Mouse (Mus musculus) heart, embryonic 15.5 days (tissue): ENCODE results near the gene Atp5c1. TPM values are rescaled to one million over a fixed set of nuclear protein-coding genes. Genes with fewer than 3 reads are reported as not detected.

Source experiments
- ATAC-seq: fragments of 200-750 bp; cut with Nextera tagmentation; replicated peaks from 2 replicates; pipeline ENCODE4 v1.8.0; 2017; ENCODE audit warnings: low read depth, moderate TSS enrichment; ENCODE audit not compliant: insufficient number of reproducible peaks, insufficient read depth, low FRiP score
- H3K27ac ChIP-seq: fragments of 300-500 bp; sonication (generic); 2 replicates; pipeline ENCODE4 v1.5.1; 2015; ENCODE audit warnings: mild to moderate bottlenecking, inconsistent platforms
- H3K27me3 ChIP-seq: fragments of 300-500 bp; sonication (generic); 2 replicates; pipeline ENCODE4 v1.6.1; 2015; ENCODE audit warnings: inconsistent platforms
- H3K36me3 ChIP-seq: fragments of 300-500 bp; sonication (generic); 2 replicates; pipeline ENCODE4 v1.6.1; 2015; ENCODE audit warnings: mild to moderate bottlenecking, inconsistent platforms
- H3K4me1 ChIP-seq: fragments of 300-500 bp; sonication (generic); replicated peaks from 2 replicates; pipeline ENCODE4 v1.6.1; 2015; ENCODE audit warnings: inconsistent platforms
- H3K4me2 ChIP-seq: fragments of 300-500 bp; sonication (generic); 2 replicates; pipeline ENCODE4 v1.6.1; 2015; ENCODE audit warnings: inconsistent platforms, mild to moderate bottlenecking, moderate library complexity
- H3K4me3 ChIP-seq: fragments of 300-500 bp; sonication (generic); 2 replicates; pipeline ENCODE4 v1.5.1; 2015; ENCODE audit warnings: mild to moderate bottlenecking, inconsistent platforms
- H3K9ac ChIP-seq: fragments of 300-500 bp; sonication (generic); 2 replicates; pipeline ENCODE4 v1.6.1; 2015; ENCODE audit warnings: mild to moderate bottlenecking, inconsistent platforms
- H3K9me3 ChIP-seq: fragments of 300-500 bp; sonication (generic); replicated peaks from 2 replicates; pipeline ENCODE4 v1.6.1; 2016; ENCODE audit warnings: inconsistent platforms
- WGBS: fragments of 180-500 bp; shearing (Covaris S2); methylation state at CpG from one replicate; pipeline ENCODE4 v1.1.7; 2015; ENCODE audit warnings: mixed read lengths; 5-methylcytosine and 5-hydroxymethylcytosine counted together
- polyA plus RNA-seq: library from polyadenylated mRNA; unstranded; fragments of >200 nt; fragmentation: Nextera tagmentation; extraction: Ambion mirVana; gene quantifications from 2 replicates; pipeline ENCODE4 v1.2.1, GENCODE M21; 2015

Gene Atp5c1
- polyA plus RNA-seq, 1 experiment from 2014 or later, result 1,398 TPM

GRCm38 (mm10) chr2:10094327-10095100 is 14.2 kb upstream of the Atp5c1 start:
- 86% methylated on average over 14 of the region's 14 CpGs for WGBS
- H3K36me3 ChIP-seq, result peaks cover 34% of the 10 kb centered on the region
- no peak overlapping the region for H3K9ac ChIP-seq
- H3K27me3 ChIP-seq, result no peaks in the 10 kb centered on the region
- no peaks in the 10 kb centered on the region for H3K4me1 ChIP-seq
- no peak overlapping the region for H3K27ac ChIP-seq
- no peaks in the 10 kb centered on the region for H3K9me3 ChIP-seq
- no peak overlapping the region for H3K4me2 ChIP-seq
- no peak overlapping the region for H3K4me3 ChIP-seq
- ATAC-seq, result no peak

- 81% methylated on average over 8 of the region's 8 CpGs for WGBS
- H3K4me3 ChIP-seq, result no peak overlapping the region
- H3K9ac ChIP-seq, result no peak overlapping the region
- peaks cover 4% of the 10 kb centered on the region; the same call in 1 of the 2 replicates for H3K4me1 ChIP-seq
- H3K27me3 ChIP-seq, result no peaks in the 10 kb centered on the region
- H3K36me3 ChIP-seq, result peaks cover 49% of the 10 kb centered on the region
- no peak overlapping the region for H3K4me2 ChIP-seq
- no peaks in the 10 kb centered on the region for H3K9me3 ChIP-seq
- no peak overlapping the region for H3K27ac ChIP-seq
- ATAC-seq, result no peak
Observed at GRCm38 (mm10) chr2:10087256-10087850, 7.0 kb upstream of the Atp5c1 start.

DNA sequence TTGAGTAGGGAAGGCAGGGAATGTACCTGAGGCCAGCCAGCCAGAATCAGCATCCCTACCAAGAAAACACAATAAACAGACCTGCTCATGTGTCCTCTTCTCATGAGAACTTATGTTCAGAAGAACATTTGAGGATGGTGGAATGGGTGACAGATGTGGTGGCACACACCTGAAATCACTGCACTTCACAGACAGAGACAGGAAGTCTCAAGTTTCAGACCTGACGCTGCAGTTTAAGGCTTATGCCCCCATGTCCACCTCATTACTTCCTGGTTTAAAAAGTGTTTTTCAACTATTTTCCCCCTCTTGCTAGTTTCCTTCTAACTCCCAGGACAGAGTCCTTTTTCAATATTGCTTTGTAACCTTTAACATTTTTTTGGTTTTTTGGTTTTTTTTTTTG is 2.4 kb upstream of the Atp5c1 start:
- Histone ChIP-seq H3K4me2 (no peak overlapping the region), H3K27me3 (no peaks in the 10 kb centered on the region), H3K4me1 (peaks cover 25% of the 10 kb centered on the region), H3K9ac (no peak overlapping the region), H3K36me3 (peaks cover 12% of the 10 kb centered on the region), H3K27ac (no peak overlapping the region), H3K4me3 (no peak overlapping the region), H3K9me3 (no peaks in the 10 kb centered on the region)
- 75% methylated on average over 1 of the region's 1 CpGs for WGBS
- no peak for ATAC-seq

DNA sequence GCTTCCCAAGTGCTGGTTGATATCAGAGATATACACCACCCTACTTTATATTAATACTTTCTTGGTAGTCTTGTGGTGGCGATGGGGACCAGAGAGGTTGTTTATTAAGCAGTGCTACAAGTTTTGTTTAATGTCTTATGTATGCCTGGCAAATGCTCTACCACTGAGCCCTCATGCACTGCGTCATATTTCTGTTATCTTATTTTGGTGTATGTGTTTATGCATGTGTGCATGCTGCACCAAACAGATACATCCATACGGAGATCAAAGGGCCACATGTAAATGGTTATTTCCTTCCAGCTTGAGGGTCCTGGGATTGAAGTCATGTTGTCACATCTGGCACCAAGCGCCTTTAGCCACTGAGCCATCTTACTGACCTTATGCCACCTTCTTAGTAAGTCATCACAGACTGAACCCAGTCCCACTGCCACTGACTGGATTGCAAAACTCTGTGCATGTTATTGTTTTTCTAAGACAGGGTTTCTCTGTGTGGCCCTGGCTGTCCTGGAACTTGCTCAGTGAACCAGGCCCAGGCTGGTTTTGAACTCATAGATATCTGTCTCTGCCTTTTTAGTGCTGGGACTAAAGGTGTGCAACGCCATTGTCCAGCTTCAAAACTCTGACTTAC is 1.3 kb upstream of the Atp5c1 start:
- H3K4me3 ChIP-seq, result peak overlapping the region; percentile 99
- H3K36me3 ChIP-seq, result peaks cover 2% of the 10 kb centered on the region; the same call in 1 of the 2 replicates
- no peak overlapping the region for H3K27ac ChIP-seq
- ATAC-seq, result no peak
- H3K4me2 ChIP-seq, result peak overlapping the region; percentile 72
- H3K4me1 ChIP-seq, result peaks cover 31% of the 10 kb centered on the region
- no peaks in the 10 kb centered on the region for H3K9me3 ChIP-seq
- no peak overlapping the region for H3K9ac ChIP-seq
- WGBS, result 87% methylated on average over 5 of the region's 5 CpGs
- H3K27me3 ChIP-seq, result no peaks in the 10 kb centered on the region

DNA sequence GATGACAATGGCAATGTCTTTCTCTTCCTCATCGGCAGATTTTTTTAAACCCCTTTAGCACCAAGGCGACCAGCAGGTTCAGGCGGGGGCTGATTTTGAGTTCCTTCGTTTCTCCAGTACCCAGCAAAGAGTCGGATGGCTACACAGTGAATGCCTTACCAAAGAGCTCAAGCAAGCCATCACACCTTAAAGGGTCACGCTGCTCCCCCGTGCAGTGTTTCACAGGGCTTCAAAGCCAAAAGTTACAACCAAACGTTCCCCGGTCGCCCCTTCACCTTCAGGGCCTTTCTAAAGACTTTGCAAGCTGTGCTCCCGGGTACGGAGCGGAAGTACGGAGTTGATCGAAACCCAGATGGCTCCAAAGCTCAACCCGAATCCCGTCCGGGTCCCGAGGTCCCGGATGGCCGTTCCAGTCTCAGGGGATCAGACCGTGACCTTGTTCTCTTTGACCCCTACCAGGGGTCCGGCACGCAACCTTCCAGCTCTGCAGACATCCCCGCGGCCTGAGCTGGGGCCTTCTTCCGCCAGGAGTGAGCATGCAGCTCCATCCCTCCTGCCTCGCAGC is 483 bp downstream of the Atp5c1 start:
- peak overlapping the region; percentile 65 for H3K4me2 ChIP-seq
- H3K9ac ChIP-seq, result peak overlapping the region; percentile 100
- 0% methylated on average over 28 of the region's 28 CpGs for WGBS
- H3K27me3 ChIP-seq, result no peaks in the 10 kb centered on the region
- peak overlapping the region; percentile 97 for H3K27ac ChIP-seq
- peak overlapping the region; percentile 99 for H3K4me3 ChIP-seq
- peak; percentile 54 for ATAC-seq
- peaks cover 39% of the 10 kb centered on the region for H3K4me1 ChIP-seq
- no peaks in the 10 kb centered on the region for H3K9me3 ChIP-seq
- H3K36me3 ChIP-seq, result no peaks in the 10 kb centered on the region

- 75% methylated on average over 8 of the region's 8 CpGs for WGBS
- peak overlapping the region; percentile 24 for H3K4me3 ChIP-seq
Observed at GRCm38 (mm10) chr2:10076675-10077074, 3.6 kb downstream of the Atp5c1 start.

GRCm38 (mm10) chr2:10074470-10074869 is 5.8 kb downstream of the Atp5c1 start:
- H3K4me2 ChIP-seq, result 0 out of 2 replicates have a peak overlapping the region, but pooled peaks have one; percentile 7
- no peaks in the 10 kb centered on the region for H3K9me3 ChIP-seq
- H3K4me1 ChIP-seq, result peaks cover 53% of the 10 kb centered on the region
- 65% methylated on average over 7 of the region's 7 CpGs for WGBS
- H3K36me3 ChIP-seq, result peaks cover 3% of the 10 kb centered on the region; the same call in 1 of the 2 replicates
- H3K27ac ChIP-seq, result no peak overlapping the region
- H3K9ac ChIP-seq, result no peak overlapping the region
- H3K27me3 ChIP-seq, result no peaks in the 10 kb centered on the region
- no peak overlapping the region for H3K4me3 ChIP-seq
- ATAC-seq, result no peak

More at GRCm38 (mm10) chr2:10076675-10077074, 3.6 kb downstream of the Atp5c1 start:
- Histone ChIP-seq H3K4me1 (peaks cover 56% of the 10 kb centered on the region), H3K27me3 (no peaks in the 10 kb centered on the region), H3K27ac (no peak overlapping the region), H3K36me3 (0 out of 2 replicates have a peak, but pooled peaks cover 1% of the 10 kb centered on the region), H3K9me3 (no peaks in the 10 kb centered on the region), H3K4me2 (peak overlapping the region; percentile 65), H3K9ac (no peak overlapping the region)
- no peak for ATAC-seq

- no peak overlapping the region for H3K4me2 ChIP-seq
- 72% methylated on average over 7 of the region's 7 CpGs for WGBS
- H3K9ac ChIP-seq, result no peak overlapping the region
- H3K27me3 ChIP-seq, result no peaks in the 10 kb centered on the region
- H3K4me3 ChIP-seq, result no peak overlapping the region
- no peaks in the 10 kb centered on the region for H3K9me3 ChIP-seq
- H3K27ac ChIP-seq, result no peak overlapping the region
- peaks cover 36% of the 10 kb centered on the region for H3K4me1 ChIP-seq
- ATAC-seq, result no peak
- peaks cover 26% of the 10 kb centered on the region for H3K36me3 ChIP-seq
Observed at GRCm38 (mm10) chr2:10071751-10072150, 8.6 kb downstream of the Atp5c1 start.

- Histone ChIP-seq H3K27ac (no peak overlapping the region), H3K4me2 (no peak overlapping the region), H3K27me3 (no peaks in the 10 kb centered on the region), H3K4me1 (peaks cover 6% of the 10 kb centered on the region; the same call in 1 of the 2 replicates), H3K9ac (no peak overlapping the region), H3K4me3 (no peak overlapping the region), H3K36me3 (peaks cover 86% of the 10 kb centered on the region), H3K9me3 (no peaks in the 10 kb centered on the region)
- 76% methylated on average over 5 of the region's 5 CpGs for WGBS
- ATAC-seq, result no peak
Observed at GRCm38 (mm10) chr2:10058836-10059235, 21.5 kb downstream of the Atp5c1 start.

DNA sequence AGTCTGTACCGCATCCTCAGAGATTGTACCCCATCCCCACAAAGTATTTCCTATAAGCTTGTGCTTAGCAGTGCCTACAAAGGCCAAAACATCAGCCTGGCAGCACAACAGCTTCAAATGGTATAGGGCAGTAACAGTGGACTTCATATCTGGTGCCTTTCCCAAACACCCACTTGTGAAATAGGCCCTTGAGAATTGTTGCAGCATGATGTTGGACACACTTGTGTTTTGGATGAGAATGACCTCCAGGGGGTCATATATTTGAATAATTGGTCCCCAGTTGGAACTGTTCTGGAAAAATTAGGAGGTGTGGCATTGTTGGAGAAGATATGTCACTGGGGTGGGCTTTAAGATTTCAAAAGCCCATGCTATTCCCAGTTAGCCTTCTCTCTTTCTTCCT is 28.3 kb downstream of the Atp5c1 start:
- H3K4me2 ChIP-seq, result no peak overlapping the region
- no peak overlapping the region for H3K27ac ChIP-seq
- H3K4me1 ChIP-seq, result peaks cover 12% of the 10 kb centered on the region
- no peaks in the 10 kb centered on the region for H3K27me3 ChIP-seq
- H3K9me3 ChIP-seq, result no peaks in the 10 kb centered on the region
- H3K36me3 ChIP-seq, result peaks cover 28% of the 10 kb centered on the region
- ATAC-seq, result no peak
- WGBS, result 86% methylated on average over 1 of the region's 1 CpGs
- no peak overlapping the region for H3K9ac ChIP-seq
- no peak overlapping the region for H3K4me3 ChIP-seq

DNA sequence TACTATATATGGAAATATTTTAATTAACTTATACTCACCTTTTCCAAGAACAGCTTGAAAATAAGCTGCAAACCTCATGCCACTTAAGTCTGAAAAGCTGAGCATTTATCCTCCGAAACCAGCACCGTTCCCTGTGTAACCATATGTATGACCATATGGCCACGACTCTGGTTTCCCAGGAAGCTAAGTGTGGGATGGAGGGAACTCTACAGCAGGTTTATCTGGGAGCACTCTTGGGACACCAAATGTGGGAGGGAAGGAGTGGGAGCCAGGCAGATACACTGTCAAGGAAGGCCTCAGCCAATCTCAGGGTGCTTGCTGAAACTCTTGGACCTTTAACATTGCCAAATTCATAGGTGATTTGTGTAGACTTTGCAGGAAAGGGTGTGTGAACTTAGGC is 29.4 kb downstream of the Atp5c1 start:
- no peak overlapping the region for H3K27ac ChIP-seq
- peaks cover 19% of the 10 kb centered on the region for H3K36me3 ChIP-seq
- H3K4me3 ChIP-seq, result no peak overlapping the region
- H3K27me3 ChIP-seq, result no peaks in the 10 kb centered on the region
- 83% methylated on average over 3 of the region's 3 CpGs for WGBS
- H3K9ac ChIP-seq, result no peak overlapping the region
- no peak for ATAC-seq
- peaks cover 12% of the 10 kb centered on the region for H3K4me1 ChIP-seq
- H3K4me2 ChIP-seq, result no peak overlapping the region
- no peaks in the 10 kb centered on the region for H3K9me3 ChIP-seq
